Mouse (Mus musculus) thymus, adult 2 months (tissue): ENCODE results near the gene Egfr. TPM values are rescaled to one million over a fixed set of nuclear protein-coding genes. Genes with fewer than 3 reads are reported as not detected.

ENCODE experiments used
- DNase-seq: peaks from one replicate; pipeline ENCODE4 v3.0.0; 2021
- H3K27ac ChIP-seq: fragments of 200-500 bp; 2 replicates; pipeline ENCODE4 v1.5.1; 2012; ENCODE audit warnings: low read length, control low read depth; ENCODE audit not compliant: control insufficient read depth, insufficient read depth
- H3K27me3 ChIP-seq: fragments of 200-500 bp; 2 replicates; pipeline ENCODE4 v1.6.1; 2012; ENCODE audit warnings: mild to moderate bottlenecking, low read length, moderate library complexity, mixed read lengths; ENCODE audit not compliant: control insufficient read depth, insufficient read depth
- H3K36me3 ChIP-seq: fragments of 200-500 bp; 2 replicates; pipeline ENCODE4 v1.6.1; 2012; ENCODE audit warnings: mild to moderate bottlenecking, low read length, moderate library complexity; ENCODE audit not compliant: control insufficient read depth, insufficient read depth
- H3K4me1 ChIP-seq: fragments of 200-500 bp; replicated peaks from 2 replicates; pipeline ENCODE4 v1.6.1; 2012; ENCODE audit warnings: low read length; ENCODE audit not compliant: control insufficient read depth, insufficient read depth
- H3K4me3 ChIP-seq: fragments of 200-500 bp; 2 replicates; pipeline ENCODE4 v1.5.1; 2012; ENCODE audit warnings: mild to moderate bottlenecking, low read length, control low read depth, moderate library complexity; ENCODE audit not compliant: control insufficient read depth, insufficient read depth
- CTCF ChIP-seq: fragments of 200-500 bp; IDR thresholded peaks from 2 replicates; pipeline ENCODE4 v1.5.1; 2012; ENCODE audit warnings: mild to moderate bottlenecking, control low read depth, low read length, moderate library complexity, borderline replicate concordance; ENCODE audit not compliant: control insufficient read depth, poor library complexity, insufficient read depth; ENCODE audit errors: extremely low read depth
- POLR2A ChIP-seq: fragments of 200-500 bp; IDR thresholded peaks from 2 replicates; pipeline ENCODE4 v1.6.1; 2012; ENCODE audit warnings: mild to moderate bottlenecking, low read length, control low read depth, moderate library complexity; ENCODE audit not compliant: control insufficient read depth, poor library complexity, insufficient read depth; ENCODE audit errors: extremely low read depth
- WGBS: fragments of 180-500 bp; shearing (Covaris S2); methylation state at CpG from one replicate; pipeline ENCODE4 v1.1.7; 2018; 5-methylcytosine and 5-hydroxymethylcytosine counted together
- polyA plus RNA-seq: library from polyadenylated mRNA; depleted of rRNA; stranded (reverse); fragments of >200 nt; gene quantifications from 2 replicates; pipeline ENCODE4 v1.2.3, GENCODE M21; 2012

The Egfr gene
- polyA plus RNA-seq, 1 experiment = 17.4 TPM

- Histone ChIP-seq H3K4me1 (no peaks in the 10 kb centered on the region), H3K4me3 (no peak overlapping the region), H3K27me3 (no peaks in the 10 kb centered on the region), H3K27ac (no peak overlapping the region), H3K36me3 (no peaks in the 10 kb centered on the region)
- 95% methylated on average over 4 of the region's 4 CpGs for WGBS
- TF ChIP-seq CTCF (no peak), POLR2A (no peak)
- DNase-seq = no peak
These were observed 72.0 kb downstream of the Egfr start for GRCm38 (mm10) chr11:16823830-16824545.

GRCm38 (mm10) chr11:16829468-16829867 lies 77.5 kb downstream of the Egfr start:
- Histone ChIP-seq H3K27me3 (no peaks in the 10 kb centered on the region; the same call in 1 of the 2 replicates), H3K27ac (no peak overlapping the region), H3K36me3 (no peaks in the 10 kb centered on the region), H3K4me1 (no peaks in the 10 kb centered on the region), H3K4me3 (no peak overlapping the region)
- WGBS = 91% methylated on average over 3 of the region's 3 CpGs
- TF ChIP-seq CTCF (no peak), POLR2A (no peak)
- no peak for DNase-seq

GRCm38 (mm10) chr11:16830531-16831227 lies 78.7 kb downstream of the Egfr start:
- no peak overlapping the region for H3K4me3 ChIP-seq
- H3K36me3 ChIP-seq = no peaks in the 10 kb centered on the region
- no peaks in the 10 kb centered on the region for H3K4me1 ChIP-seq
- no peak overlapping the region for H3K27ac ChIP-seq
- no peaks in the 10 kb centered on the region; the same call in 1 of the 2 replicates for H3K27me3 ChIP-seq
- WGBS = 84% methylated on average over 8 of the region's 8 CpGs
- TF ChIP-seq CTCF (no peak), POLR2A (no peak)
- DNase-seq = no peak

GRCm38 (mm10) chr11:16831974-16832464 lies 80.0 kb downstream of the Egfr start:
- H3K36me3 ChIP-seq = no peaks in the 10 kb centered on the region
- H3K4me3 ChIP-seq = no peak overlapping the region
- no peaks in the 10 kb centered on the region for H3K4me1 ChIP-seq
- no peak overlapping the region for H3K27ac ChIP-seq
- TF ChIP-seq CTCF (no peak), POLR2A (no peak)
- H3K27me3 ChIP-seq = no peaks in the 10 kb centered on the region; the same call in 1 of the 2 replicates
- no peak for DNase-seq
- 83% methylated on average over 5 of the region's 5 CpGs for WGBS

- Histone ChIP-seq H3K27me3 (no peaks in the 10 kb centered on the region), H3K36me3 (no peaks in the 10 kb centered on the region), H3K27ac (no peak overlapping the region), H3K4me3 (no peak overlapping the region), H3K4me1 (no peaks in the 10 kb centered on the region)
- DNase-seq = no peak
- no peak for TF ChIP-seq POLR2A
- no peak for TF ChIP-seq CTCF
- WGBS = 85% methylated on average over 3 of the region's 3 CpGs
These were observed 86.8 kb downstream of the Egfr start for GRCm38 (mm10) chr11:16838772-16839171.

GRCm38 (mm10) chr11:16842924-16843323 lies 90.9 kb downstream of the Egfr start:
- no peak overlapping the region for H3K27ac ChIP-seq
- WGBS = 95% methylated on average over 3 of the region's 3 CpGs
- no peaks in the 10 kb centered on the region for H3K27me3 ChIP-seq
- no peaks in the 10 kb centered on the region for H3K4me1 ChIP-seq
- TF ChIP-seq CTCF (no peak), POLR2A (no peak)
- H3K36me3 ChIP-seq = no peaks in the 10 kb centered on the region
- no peak for DNase-seq
- H3K4me3 ChIP-seq = no peak overlapping the region
